8 mouse cellular contexts compared by ENCODE assay signal in genomic region chr4:155222841-155223593, GRCm38 (mm10). TPM values are rescaled to one million over a fixed set of nuclear protein-coding genes. Genes with fewer than 3 reads are reported as not detected.
DNase-seq lines count a peak whose midpoint lies in the region; TF ChIP-seq lines count a peak whose summit lies in the region.

No protein-coding gene starts in this region.

- DNase-seq in WW6 (ENCODE audit: low read depth, low spot score): peak; percentile 80
- peak; percentile 100 for DNase-seq in cerebellum, postnatal 4 days (ENCODE audit: low spot score in 2 of 2)
- peak; percentile 100 for DNase-seq in gastrocnemius, adult 2 months
- DNase-seq in hindlimb bud, embryonic 11.5 days (ENCODE audit: extremely low spot score, low read depth, low spot score): peak; percentile 79
- peak; percentile 98 to 99 for DNase-seq in left cerebral cortex, adult 8-10 months (ENCODE audit: low spot score in 2 of 2)
- peak; percentile 97 to 99 for DNase-seq in right cerebral cortex, postnatal 10 days (ENCODE audit: low spot score in 2 of 2)
- DNase-seq in urinary bladder, postnatal 25 days (ENCODE audit: low spot score): peak; percentile 100

- no peaks in the 10 kb centered on the region for H3K9me3 ChIP-seq in megakaryocyte, embryonic 14.5 days

- H3K27ac ChIP-seq in gastrocnemius, adult 2 months: peak overlapping the region; percentile 98

- intact Hi-C loops in gastrocnemius, adult 2 months (cut with DNase I): loop anchor here (5.0 kb wide), 1 partner anchor 76 kb away; no protein-coding TSS in a partner anchor

- peaks cover 76% of the 10 kb centered on the region for H3K4me1 ChIP-seq in megakaryocyte, embryonic 14.5 days

- peaks cover 16% of the 10 kb centered on the region for H3K27me3 ChIP-seq in megakaryocyte, embryonic 14.5 days (replicated peaks)

- peak; percentile 40; the same call in 1 of the 2 replicates for TF ChIP-seq CTCF in gastrocnemius, adult 2 months (IDR thresholded peaks at IDR 0.05)

- peak overlapping the region; percentile 84 for H3K4me3 ChIP-seq in gastrocnemius, adult 2 months
- peak overlapping the region; percentile 96 for H3K4me3 ChIP-seq in megakaryocyte, embryonic 14.5 days (replicated peaks)

- H3K36me3 ChIP-seq in megakaryocyte, embryonic 14.5 days (replicated peaks; ENCODE audit: low read length): peaks cover 20% of the 10 kb centered on the region

RNA-seq across cellular contexts. Expression of gene Ski, which starts 0.6 kb away (rescaled TPM):
- 10 to 100 TPM; 28.5 to 35.6 TPM for total RNA-seq in gastrocnemius, adult 2 months (2021)
- total RNA-seq in left cerebral cortex, adult 8-10 months (2022): 100 to 1,000 TPM; 118 to 126 (median 121) TPM
- 31.5 and 38.7 TPM in 2 replicates for polyA plus RNA-seq in megakaryocyte, embryonic 14.5 days (2012; ENCODE audit: insufficient read depth, low replicate concordance)

RNA-seq across cellular contexts. Expression of gene Faap20, which starts 26.6 kb away (rescaled TPM):
- total RNA-seq in gastrocnemius, adult 2 months (2021): 1 to 10 TPM; 4.6 to 6.1 TPM
- total RNA-seq in left cerebral cortex, adult 8-10 months (2022): 10 to 100 TPM; 32.7 to 37.6 (median 34.4) TPM
- polyA plus RNA-seq in megakaryocyte, embryonic 14.5 days (2012; ENCODE audit: insufficient read depth, low replicate concordance): 51.4 and 87.5 TPM in 2 replicates

Comparison
In these comparisons a context has a peak if more than half of its experiments do, and no peak if none do; other contexts are left out.
1. Peak in every context shown above with its lines: DNase-seq, H3K4me3 ChIP-seq and H3K27ac ChIP-seq.
2. RNA of gene Faap20, which starts 26.6 kb away (total RNA-seq): 32.7 to 37.6 TPM in left cerebral cortex, adult 8-10 months; 4.6 to 6.1 TPM in gastrocnemius, adult 2 months; every median in the first group is over 4 times any median in the second.